Mouse (Mus musculus) heart, adult 2 months (tissue): ENCODE measurements around the gene Stat6. TPM values are rescaled to one million over a fixed set of nuclear protein-coding genes. Genes with fewer than 3 reads are reported as not detected.

ENCODE experiments used
- DNase-seq, 2 experiments: peaks; one replicate each; pipeline ENCODE4 v3.0.0; 2021
- H3K27ac ChIP-seq: fragments of 200-600 bp; 2 replicates; pipeline ENCODE4 v1.8.1; 2022
- H3K27me3 ChIP-seq: fragments of 200-500 bp; 2 replicates; pipeline ENCODE4 v1.6.1; 2012; ENCODE audit warnings: mild to moderate bottlenecking, low read length, inconsistent platforms, mixed read lengths; ENCODE audit not compliant: control insufficient read depth, insufficient read depth
- H3K36me3 ChIP-seq: fragments of 200-500 bp; 2 replicates; pipeline ENCODE4 v1.6.1; 2012; ENCODE audit warnings: low read length, inconsistent platforms; ENCODE audit not compliant: control insufficient read depth, insufficient read depth
- H3K4me1 ChIP-seq: fragments of 200-500 bp; 2 replicates; pipeline ENCODE4 v1.6.1; 2011; ENCODE audit warnings: low read length; ENCODE audit not compliant: control insufficient read depth, insufficient read depth
- H3K4me3 ChIP-seq: fragments of 200-600 bp; 2 replicates; pipeline ENCODE4 v1.8.1; 2022
- H3K79me2 ChIP-seq: fragments of 200-500 bp; replicated peaks from 2 replicates; pipeline ENCODE4 v1.6.1; 2012; ENCODE audit warnings: mild to moderate bottlenecking, inconsistent platforms, low read length, moderate library complexity, mixed read lengths; ENCODE audit not compliant: control insufficient read depth, insufficient read depth
- H3K9ac ChIP-seq: fragments of 200-500 bp; 2 replicates; pipeline ENCODE4 v1.6.1; 2012; ENCODE audit warnings: low read depth, mild to moderate bottlenecking, control low read depth, inconsistent platforms, low read length, mixed read lengths
- CTCF ChIP-seq: fragments of 200-600 bp; IDR thresholded peaks from 2 replicates; pipeline ENCODE4 v1.8.1; 2022; ENCODE audit warnings: antibody characterized with exemption, mild to moderate bottlenecking, moderate library complexity
- EP300 ChIP-seq: fragments of 200-500 bp; IDR thresholded peaks from 2 replicates; pipeline ENCODE4 v1.6.1; 2011; ENCODE audit warnings: low read depth, low read length, control low read depth; ENCODE audit not compliant: insufficient read depth
- POLR2A ChIP-seq: fragments of 200-500 bp; IDR thresholded peaks from 2 replicates; pipeline ENCODE4 v1.6.1; 2011; ENCODE audit warnings: mild to moderate bottlenecking, low read depth, low read length, control low read depth; ENCODE audit not compliant: insufficient read depth
- WGBS: fragments of 180-500 bp; shearing (Covaris S2); methylation state at CpG from one replicate; pipeline ENCODE4 v1.1.7; 2018; 5-methylcytosine and 5-hydroxymethylcytosine counted together
- intact Hi-C: fragments of 180-260 bp; cut with DNase I; formaldehyde crosslinking; loops from one replicate; pipeline ENCODE4 v1.15.1; 2025
- polyA plus RNA-seq: library from polyadenylated mRNA; depleted of rRNA; stranded (reverse); fragments of >200 nt; gene quantifications from 2 replicates; pipeline ENCODE4 v1.2.3, GENCODE M21; 2012
- total RNA-seq, 2 experiments: library from RNA; stranded (reverse); gene quantifications; 2 replicates each; pipeline ENCODE4 v1.2.3; 2021

Gene Stat6
- total and polyA plus RNA-seq, 3 experiments = 43.7 to 49.5 (median 43.9) TPM

GRCm38 (mm10) chr10:127675859-127676398, 33.1 kb downstream of the Stat6 start:
- intact Hi-C loops = loop anchor here (5.0 kb wide), 2 partner anchors 61 to 109 kb away; partner anchors contain the start of gene Zbtb39

GRCm38 (mm10) chr10:127676691-127677548, 34.1 kb downstream of the Stat6 start:
- intact Hi-C loops = loop anchor here (5.0 kb wide), 2 partner anchors 60 to 110 kb away; partner anchors contain the start of gene Zbtb39
- Histone ChIP-seq H3K4me3 (peak overlapping the region; percentile 62), H3K4me1 (peaks cover 2% of the 10 kb centered on the region), H3K79me2 (no peaks in the 10 kb centered on the region), H3K36me3 (no peaks in the 10 kb centered on the region), H3K27ac (peak overlapping the region; percentile 74), H3K27me3 (no peaks in the 10 kb centered on the region), H3K9ac (peak overlapping the region; percentile 72)
- peak; percentile 91 to 96 for DNase-seq
- TF ChIP-seq EP300 (0 out of 2 replicates have a peak, but pooled peaks have one; percentile 40), POLR2A (peak; percentile 62; the same call in 1 of the 2 replicates), CTCF (no peak)
- WGBS = under 1% methylated on average over 71 of the region's 71 CpGs

More at GRCm38 (mm10) chr10:127675859-127676398, 33.1 kb downstream of the Stat6 start:
- DNase-seq = no peak
- Histone ChIP-seq H3K27ac (peak overlapping the region; percentile 74), H3K36me3 (no peaks in the 10 kb centered on the region), H3K27me3 (no peaks in the 10 kb centered on the region), H3K4me3 (no peak overlapping the region; the same call in 1 of the 2 replicates), H3K4me1 (peaks cover 2% of the 10 kb centered on the region), H3K9ac (no peak overlapping the region), H3K79me2 (no peaks in the 10 kb centered on the region)
- TF ChIP-seq EP300 (no peak), POLR2A (no peak), CTCF (no peak)
- WGBS = 45% methylated on average over 5 of the region's 5 CpGs

- Histone ChIP-seq H3K36me3 (no peaks in the 10 kb centered on the region), H3K4me3 (peak overlapping the region; percentile 62), H3K27me3 (no peaks in the 10 kb centered on the region), H3K27ac (peak overlapping the region; percentile 70), H3K9ac (no peak overlapping the region), H3K4me1 (peaks cover 2% of the 10 kb centered on the region), H3K79me2 (no peaks in the 10 kb centered on the region)
- intact Hi-C loops = loop anchor here (5.0 kb wide), 2 partner anchors 60 to 110 kb away; partner anchors contain the start of gene Zbtb39
- DNase-seq = peak in 1 of 2 experiments; percentile 63
- WGBS = 4% methylated on average over 14 of the region's 14 CpGs
- TF ChIP-seq CTCF (peak; percentile 80), EP300 (peak; percentile 76), POLR2A (no peak)
These were observed 35.0 kb downstream of the Stat6 start for GRCm38 (mm10) chr10:127677591-127678336.

GRCm38 (mm10) chr10:127679208-127679607, 36.4 kb downstream of the Stat6 start:
- no peak for DNase-seq
- no peak overlapping the region for H3K4me3 ChIP-seq
- H3K4me1 ChIP-seq = peaks cover 2% of the 10 kb centered on the region
- H3K27ac ChIP-seq = no peak overlapping the region
- TF ChIP-seq EP300 = no peak
- TF ChIP-seq POLR2A = no peak
- TF ChIP-seq CTCF = no peak
- 92% methylated on average over 1 of the region's 1 CpGs for WGBS
- no peak overlapping the region for H3K9ac ChIP-seq
- intact Hi-C loops = loop anchor here (5.0 kb wide), 2 partner anchors 58 to 112 kb away; partner anchors contain the start of gene Zbtb39
- H3K36me3 ChIP-seq = no peaks in the 10 kb centered on the region
- H3K27me3 ChIP-seq = no peaks in the 10 kb centered on the region
- no peaks in the 10 kb centered on the region for H3K79me2 ChIP-seq

- Histone ChIP-seq H3K4me3 (no peak overlapping the region), H3K36me3 (no peaks in the 10 kb centered on the region), H3K27me3 (no peaks in the 10 kb centered on the region), H3K27ac (no peak overlapping the region), H3K79me2 (no peaks in the 10 kb centered on the region), H3K9ac (no peak overlapping the region), H3K4me1 (peaks cover 2% of the 10 kb centered on the region)
- no peak for DNase-seq
- intact Hi-C loops = loop anchor here (5.0 kb wide), 2 partner anchors 57 to 113 kb away; partner anchors contain the start of gene Zbtb39
- TF ChIP-seq EP300 = no peak
- no peak for TF ChIP-seq CTCF
- no peak for TF ChIP-seq POLR2A
- WGBS = 93% methylated on average over 3 of the region's 3 CpGs
These were observed 37.1 kb downstream of the Stat6 start for GRCm38 (mm10) chr10:127679881-127680280.
